Mouse (Mus musculus) forebrain, embryonic 14.5 days (tissue): ENCODE results near the gene 4930522H14Rik. TPM values are rescaled to one million over a fixed set of nuclear protein-coding genes. Genes with fewer than 3 reads are reported as not detected.
A peak's percentile ranks its signal among the peaks of the same experiment; 100 is the strongest.

Experiments used
- ATAC-seq: fragments of 200-750 bp; cut with Nextera tagmentation; 2 replicates; pipeline ENCODE4 v1.8.0; 2017; ENCODE audit warnings: mild to moderate bottlenecking, moderate library complexity
- DNase-seq: peaks from one replicate; pipeline ENCODE4 v3.0.0-alpha.2; 2015; ENCODE audit warnings: low spot score
- H3K27ac ChIP-seq: fragments of 300-500 bp; sonication (generic); 2 replicates; pipeline ENCODE4 v1.5.1; 2014; ENCODE audit warnings: low read depth, mild to moderate bottlenecking, control low read depth, low read length, moderate library complexity
- H3K27me3 ChIP-seq: fragments of 300-500 bp; sonication (generic); replicated peaks from 2 replicates; pipeline ENCODE4 v1.6.1; 2014; ENCODE audit warnings: low read length, control low read depth, mixed read lengths; ENCODE audit not compliant: control insufficient read depth, insufficient read depth
- H3K36me3 ChIP-seq: fragments of 300-500 bp; sonication (generic); 2 replicates; pipeline ENCODE4 v1.6.1; 2014; ENCODE audit warnings: low read length, control low read depth; ENCODE audit not compliant: control insufficient read depth, insufficient read depth
- H3K4me1 ChIP-seq: fragments of 300-500 bp; sonication (generic); 2 replicates; pipeline ENCODE4 v1.6.1; 2014; ENCODE audit warnings: antibody characterized with exemption, low read length, control low read depth; ENCODE audit not compliant: control insufficient read depth, insufficient read depth
- H3K4me2 ChIP-seq: fragments of 300-500 bp; sonication (generic); 2 replicates; pipeline ENCODE4 v1.6.1; 2014; ENCODE audit warnings: mild to moderate bottlenecking, control low read depth, low read length
- H3K4me3 ChIP-seq: fragments of 300-500 bp; sonication (generic); 2 replicates; pipeline ENCODE4 v1.5.1; 2014; ENCODE audit warnings: low read depth, low read length, control low read depth
- H3K9ac ChIP-seq: fragments of 300-500 bp; sonication (generic); 2 replicates; pipeline ENCODE4 v1.6.1; 2014; ENCODE audit warnings: mild to moderate bottlenecking, low read length, control low read depth, moderate library complexity
- H3K9me3 ChIP-seq: fragments of 300-500 bp; sonication (generic); replicated peaks from 2 replicates; pipeline ENCODE4 v1.6.1; 2016; ENCODE audit warnings: low read length, control low read depth, mixed read lengths; ENCODE audit not compliant: control insufficient read depth
- WGBS: fragments of 180-500 bp; shearing (Covaris S2); extraction: QIAGEN DNeasy Blood & Tissue Kit; methylation state at CpG from one replicate; pipeline ENCODE4 v1.1.7; 2014; 5-methylcytosine and 5-hydroxymethylcytosine counted together
- polyA plus RNA-seq: library from polyadenylated mRNA; unstranded; fragments of >200 nt; fragmentation: Nextera tagmentation; extraction: Ambion mirVana; gene quantifications from 2 replicates; pipeline ENCODE4 v1.2.1, GENCODE M21; 2014

Gene 4930522H14Rik
- polyA plus RNA-seq, 1 experiment from 2014 or later: not detected

- H3K9ac ChIP-seq: no peak overlapping the region
- 93% methylated on average over 1 of the region's 1 CpGs for WGBS
These were observed 48.4 kb downstream of the 4930522H14Rik start for GRCm38 (mm10) chr4:109482701-109483100.

GRCm38 (mm10) chr4:109481424-109481823 lies 49.7 kb downstream of the 4930522H14Rik start:
- H3K27me3 ChIP-seq: no peaks in the 10 kb centered on the region
- no peaks in the 10 kb centered on the region for H3K36me3 ChIP-seq
- DNase-seq (no peak), ATAC-seq (no peak)
- H3K4me1 ChIP-seq: no peaks in the 10 kb centered on the region
- H3K4me3 ChIP-seq: no peak overlapping the region
- WGBS: 85% methylated on average over 2 of the region's 2 CpGs
- no peak overlapping the region for H3K27ac ChIP-seq
- H3K9me3 ChIP-seq: no peaks in the 10 kb centered on the region
- no peak overlapping the region for H3K4me2 ChIP-seq
- no peak overlapping the region for H3K9ac ChIP-seq

More at GRCm38 (mm10) chr4:109482701-109483100, 48.4 kb downstream of the 4930522H14Rik start:
- ATAC-seq: no peak
- H3K4me3 ChIP-seq: no peak overlapping the region
- H3K27me3 ChIP-seq: no peaks in the 10 kb centered on the region
- H3K4me1 ChIP-seq: no peaks in the 10 kb centered on the region
- no peaks in the 10 kb centered on the region for H3K36me3 ChIP-seq
- H3K4me2 ChIP-seq: no peak overlapping the region
- H3K9me3 ChIP-seq: no peaks in the 10 kb centered on the region
- H3K27ac ChIP-seq: no peak overlapping the region
- no peak for DNase-seq

GRCm38 (mm10) chr4:109477454-109477853 lies 53.6 kb downstream of the 4930522H14Rik start:
- H3K4me1 ChIP-seq: peaks cover 6% of the 10 kb centered on the region
- no peaks in the 10 kb centered on the region for H3K36me3 ChIP-seq
- H3K27ac ChIP-seq: no peak overlapping the region
- no peaks in the 10 kb centered on the region for H3K27me3 ChIP-seq
- no peak overlapping the region for H3K9ac ChIP-seq
- ATAC-seq: no peak
- 93% methylated on average over 3 of the region's 3 CpGs for WGBS
- no peaks in the 10 kb centered on the region for H3K9me3 ChIP-seq
- no peak overlapping the region for H3K4me2 ChIP-seq
- no peak for DNase-seq
- no peak overlapping the region for H3K4me3 ChIP-seq

GRCm38 (mm10) chr4:109476554-109477014 lies 54.5 kb downstream of the 4930522H14Rik start:
- DNase-seq: peak; percentile 92
- peak overlapping the region; percentile 86 for H3K4me3 ChIP-seq
- peak overlapping the region; percentile 97 for H3K9ac ChIP-seq
- no peaks in the 10 kb centered on the region for H3K27me3 ChIP-seq
- WGBS: under 1% methylated on average over 32 of the region's 39 CpGs
- H3K4me2 ChIP-seq: peak overlapping the region; percentile 75
- no peaks in the 10 kb centered on the region for H3K36me3 ChIP-seq
- H3K4me1 ChIP-seq: peaks cover 6% of the 10 kb centered on the region
- no peaks in the 10 kb centered on the region for H3K9me3 ChIP-seq
- peak; percentile 99 for ATAC-seq
- H3K27ac ChIP-seq: peak overlapping the region; percentile 91

- Histone ChIP-seq H3K4me2 (peak overlapping the region; percentile 75), H3K4me3 (peak overlapping the region; percentile 86), H3K4me1 (peaks cover 6% of the 10 kb centered on the region), H3K27ac (peak overlapping the region; percentile 91), H3K36me3 (no peaks in the 10 kb centered on the region), H3K27me3 (no peaks in the 10 kb centered on the region), H3K9me3 (no peaks in the 10 kb centered on the region), H3K9ac (peak overlapping the region; percentile 97)
- WGBS: under 1% methylated on average over 55 of the region's 68 CpGs
- ATAC-seq (peak; percentile 73), DNase-seq (peak; percentile 46)
These were observed 55.2 kb downstream of the 4930522H14Rik start for GRCm38 (mm10) chr4:109475577-109476553.

GRCm38 (mm10) chr4:109475078-109475477 lies 56.0 kb downstream of the 4930522H14Rik start:
- ATAC-seq: no peak
- no peak for DNase-seq
- Histone ChIP-seq H3K4me2 (peak overlapping the region; percentile 75), H3K27me3 (no peaks in the 10 kb centered on the region), H3K9ac (peak overlapping the region; percentile 97; the same call in 1 of the 2 replicates), H3K9me3 (no peaks in the 10 kb centered on the region), H3K36me3 (no peaks in the 10 kb centered on the region), H3K27ac (no peak overlapping the region), H3K4me3 (peak overlapping the region; percentile 86), H3K4me1 (peaks cover 6% of the 10 kb centered on the region)
- WGBS: 52% methylated on average over 2 of the region's 2 CpGs

- ATAC-seq (no peak), DNase-seq (no peak)
- peaks cover 6% of the 10 kb centered on the region for H3K4me1 ChIP-seq
- no peaks in the 10 kb centered on the region for H3K36me3 ChIP-seq
- H3K27me3 ChIP-seq: no peaks in the 10 kb centered on the region
- H3K4me2 ChIP-seq: no peak overlapping the region
- H3K4me3 ChIP-seq: no peak overlapping the region
- WGBS: 89% methylated on average over 3 of the region's 3 CpGs
- H3K9ac ChIP-seq: no peak overlapping the region
- no peaks in the 10 kb centered on the region for H3K9me3 ChIP-seq
- no peak overlapping the region for H3K27ac ChIP-seq
These were observed 58.5 kb downstream of the 4930522H14Rik start for GRCm38 (mm10) chr4:109472566-109472965.

GRCm38 (mm10) chr4:109471606-109472005 lies 59.5 kb downstream of the 4930522H14Rik start:
- H3K9me3 ChIP-seq: no peaks in the 10 kb centered on the region
- ATAC-seq: no peak
- no peak for DNase-seq

GRCm38 (mm10) chr4:109467687-109468086 lies 63.4 kb downstream of the 4930522H14Rik start:
- H3K4me2 ChIP-seq: no peak overlapping the region
- no peaks in the 10 kb centered on the region for H3K27me3 ChIP-seq
- no peaks in the 10 kb centered on the region for H3K36me3 ChIP-seq
- no peaks in the 10 kb centered on the region for H3K9me3 ChIP-seq
- no peak for DNase-seq
- no peak overlapping the region for H3K9ac ChIP-seq
- no peak for ATAC-seq
- H3K4me3 ChIP-seq: no peak overlapping the region
- H3K4me1 ChIP-seq: no peaks in the 10 kb centered on the region
- no peak overlapping the region for H3K27ac ChIP-seq

More at GRCm38 (mm10) chr4:109471606-109472005, 59.5 kb downstream of the 4930522H14Rik start:
- Histone ChIP-seq H3K4me2 (no peak overlapping the region), H3K4me3 (no peak overlapping the region), H3K27me3 (no peaks in the 10 kb centered on the region), H3K9ac (no peak overlapping the region), H3K27ac (no peak overlapping the region), H3K36me3 (no peaks in the 10 kb centered on the region), H3K4me1 (peaks cover 6% of the 10 kb centered on the region)
